Mouse (Mus musculus) ovary, postnatal 36 days (tissue): Measurements from ENCODE around the gene Samsn1.

Source experiments
- DNase-seq: peaks from one replicate; pipeline ENCODE4 v3.0.0; 2022; ENCODE audit warnings: low spot score, mixed read lengths

Gene Samsn1

GRCm38 (mm10) chr16:75933357-75933756, 88.7 kb downstream of the Samsn1 start:
- no peak for DNase-seq

GRCm38 (mm10) chr16:75930222-75930553, 91.9 kb downstream of the Samsn1 start:
- no peak for DNase-seq

- no peak for DNase-seq
Observed at GRCm38 (mm10) chr16:75929536-75930221, 92.4 kb downstream of the Samsn1 start.

- DNase-seq: no peak
Observed at GRCm38 (mm10) chr16:75926511-75926910, 95.6 kb downstream of the Samsn1 start.

GRCm38 (mm10) chr16:75920870-75921269, 101.2 kb downstream of the Samsn1 start:
- no peak for DNase-seq

GRCm38 (mm10) chr16:75919298-75919697, 102.8 kb downstream of the Samsn1 start:
- no peak for DNase-seq

GRCm38 (mm10) chr16:75917712-75918111, 104.4 kb downstream of the Samsn1 start:
- DNase-seq: no peak

- no peak for DNase-seq
Observed at GRCm38 (mm10) chr16:75912051-75912450, 110.0 kb downstream of the Samsn1 start.

GRCm38 (mm10) chr16:75908635-75909494, 113.2 kb downstream of the Samsn1 start:
- DNase-seq: no peak

- no peak for DNase-seq
Observed at GRCm38 (mm10) chr16:75906790-75907189, 115.3 kb downstream of the Samsn1 start.

GRCm38 (mm10) chr16:75906260-75906659, 115.8 kb downstream of the Samsn1 start:
- DNase-seq: no peak

GRCm38 (mm10) chr16:75905324-75905723, 116.8 kb downstream of the Samsn1 start:
- DNase-seq: no peak

- no peak for DNase-seq
Observed at GRCm38 (mm10) chr16:75904072-75904471, 118.0 kb downstream of the Samsn1 start.

- no peak for DNase-seq
Observed at GRCm38 (mm10) chr16:75903028-75903427, 119.1 kb downstream of the Samsn1 start.

- DNase-seq: no peak
Observed at GRCm38 (mm10) chr16:75899885-75900620, 122.0 kb downstream of the Samsn1 start.

- DNase-seq: no peak
Observed at GRCm38 (mm10) chr16:75897828-75898367, 124.2 kb downstream of the Samsn1 start.

- DNase-seq: no peak
Observed at GRCm38 (mm10) chr16:75894263-75894901, 127.7 kb downstream of the Samsn1 start.

GRCm38 (mm10) chr16:75893470-75893869, 128.6 kb downstream of the Samsn1 start:
- no peak for DNase-seq

GRCm38 (mm10) chr16:75889081-75889646, 132.9 kb downstream of the Samsn1 start:
- no peak for DNase-seq

GRCm38 (mm10) chr16:75887203-75887602, 134.9 kb downstream of the Samsn1 start:
- no peak for DNase-seq

GRCm38 (mm10) chr16:75878885-75879284, 143.2 kb downstream of the Samsn1 start:
- no peak for DNase-seq

- DNase-seq: no peak
Observed at GRCm38 (mm10) chr16:75877170-75877569, 144.9 kb downstream of the Samsn1 start.
